Mouse (Mus musculus): Measurements from ENCODE around the gene Polr1c.

Polr1c gene

GRCm38 (mm10) chr17:46203078-46203477, 44.8 kb downstream of the Polr1c start:
- DNase-seq: peak in 1 of 2 experiments; percentile 42

- DNase-seq: peak; percentile 95 to 97
Observed at GRCm38 (mm10) chr17:46202421-46203071, 45.3 kb downstream of the Polr1c start, which contains the start of the genes Polh and Xpo5. Gene Polh, minus strand, starts transcription at chr17:46202645. Gene Xpo5, plus strand, starts transcription at chr17:46202782.

- no peak for DNase-seq
Observed at GRCm38 (mm10) chr17:46201151-46201550, 46.7 kb downstream of the Polr1c start.

All from lung, postnatal 4 days (tissue).